Mouse (Mus musculus): ENCODE measurements at regions not wholly inside any gene's neighbourhood (a gene's known extent, or its start where the extent isn't known, plus 50 kb on each side); places are given as distances from the start of the nearest gene placed in this dataset.

- no peak for DNase-seq (ENCODE audit: low read depth, low spot score)
These were observed 51.3 kb upstream of the Ier5l start for GRCm38 (mm10) chr2:30525295-30525694.

GRCm38 (mm10) chr2:30525831-30526230 is 51.8 kb upstream of the Ier5l start:
- DNase-seq (ENCODE audit: low read depth, low spot score) = no peak

More at GRCm38 (mm10) chr2:30525295-30525694, 51.3 kb upstream of the Ier5l start:
- Histone ChIP-seq H3K36me3 (ENCODE audit: control insufficient read depth, insufficient read depth, low read length, poor library complexity, severe bottlenecking) (no peaks in the 10 kb centered on the region), H3K27me3 (ENCODE audit: control insufficient read depth, insufficient read depth, low read length, poor library complexity, severe bottlenecking) (no peaks in the 10 kb centered on the region)

GRCm38 (mm10) chr2:30527495-30527894 is 53.5 kb upstream of the Ier5l start:
- Histone ChIP-seq H3K27me3 (ENCODE audit: control insufficient read depth, insufficient read depth, low read length, poor library complexity, severe bottlenecking) (no peaks in the 10 kb centered on the region), H3K36me3 (ENCODE audit: control insufficient read depth, insufficient read depth, low read length, poor library complexity, severe bottlenecking) (no peaks in the 10 kb centered on the region)
- DNase-seq (ENCODE audit: low read depth, low spot score) = no peak

More at GRCm38 (mm10) chr2:30525831-30526230, 51.8 kb upstream of the Ier5l start:
- Histone ChIP-seq H3K27me3 (ENCODE audit: control insufficient read depth, insufficient read depth, low read length, poor library complexity, severe bottlenecking) (no peaks in the 10 kb centered on the region), H3K36me3 (ENCODE audit: control insufficient read depth, insufficient read depth, low read length, poor library complexity, severe bottlenecking) (no peaks in the 10 kb centered on the region)

- no peaks in the 10 kb centered on the region for H3K27me3 ChIP-seq (ENCODE audit: control insufficient read depth, insufficient read depth, low read length, poor library complexity, severe bottlenecking)
- H3K36me3 ChIP-seq (ENCODE audit: control insufficient read depth, insufficient read depth, low read length, poor library complexity, severe bottlenecking) = no peaks in the 10 kb centered on the region
- DNase-seq (ENCODE audit: low read depth, low spot score) = peak; percentile 14
These were observed 58.9 kb upstream of the Ier5l start for GRCm38 (mm10) chr2:30532948-30533347.

GRCm38 (mm10) chr2:30533367-30533766 is 59.3 kb upstream of the Ier5l start:
- Histone ChIP-seq H3K27me3 (ENCODE audit: control insufficient read depth, insufficient read depth, low read length, poor library complexity, severe bottlenecking) (no peaks in the 10 kb centered on the region), H3K36me3 (ENCODE audit: control insufficient read depth, insufficient read depth, low read length, poor library complexity, severe bottlenecking) (no peaks in the 10 kb centered on the region)
- no peak for DNase-seq (ENCODE audit: low read depth, low spot score)

- Histone ChIP-seq H3K36me3 (ENCODE audit: control insufficient read depth, insufficient read depth, low read length, poor library complexity, severe bottlenecking) (no peaks in the 10 kb centered on the region), H3K27me3 (ENCODE audit: control insufficient read depth, insufficient read depth, low read length, poor library complexity, severe bottlenecking) (no peaks in the 10 kb centered on the region)
- peak; percentile 11 for DNase-seq (ENCODE audit: low read depth, low spot score)
These were observed 60.4 kb upstream of the Cstad start for GRCm38 (mm10) chr2:30534485-30534884.

- Histone ChIP-seq H3K36me3 (ENCODE audit: control insufficient read depth, insufficient read depth, low read length, poor library complexity, severe bottlenecking) (no peaks in the 10 kb centered on the region), H3K27me3 (ENCODE audit: control insufficient read depth, insufficient read depth, low read length, poor library complexity, severe bottlenecking) (no peaks in the 10 kb centered on the region)
- DNase-seq (ENCODE audit: low read depth, low spot score) = no peak
These were observed 55.5 kb upstream of the Cstad start for GRCm38 (mm10) chr2:30539305-30539704.

- Histone ChIP-seq H3K36me3 (ENCODE audit: control insufficient read depth, insufficient read depth, low read length, poor library complexity, severe bottlenecking) (no peaks in the 10 kb centered on the region), H3K27me3 (ENCODE audit: control insufficient read depth, insufficient read depth, low read length, poor library complexity, severe bottlenecking) (no peaks in the 10 kb centered on the region)
- no peak for DNase-seq (ENCODE audit: low read depth, low spot score)
These were observed 53.3 kb upstream of the Cstad start for GRCm38 (mm10) chr2:30541541-30541940.

- peak; percentile 86 for DNase-seq (ENCODE audit: low read depth, low spot score)
- H3K27me3 ChIP-seq (ENCODE audit: control insufficient read depth, insufficient read depth, low read length, poor library complexity, severe bottlenecking) = no peaks in the 10 kb centered on the region
- no peaks in the 10 kb centered on the region for H3K36me3 ChIP-seq (ENCODE audit: control insufficient read depth, insufficient read depth, low read length, poor library complexity, severe bottlenecking)
These were observed 49.9 kb upstream of the Cstad start for GRCm38 (mm10) chr2:30544782-30545435.
